Mouse (Mus musculus) liver (tissue): ENCODE results near the gene Tex2.
"Not testable (repeated sequence)": the region's sequence is repeated elsewhere in the genome, so short reads cannot be mapped to it uniquely, and the experiment has no call there.

Experiments
- DNase-seq: peaks from one replicate; pipeline ENCODE4 v3.0.0-alpha.2; 2020; ENCODE audit warnings: mixed read lengths

Gene Tex2

DNA sequence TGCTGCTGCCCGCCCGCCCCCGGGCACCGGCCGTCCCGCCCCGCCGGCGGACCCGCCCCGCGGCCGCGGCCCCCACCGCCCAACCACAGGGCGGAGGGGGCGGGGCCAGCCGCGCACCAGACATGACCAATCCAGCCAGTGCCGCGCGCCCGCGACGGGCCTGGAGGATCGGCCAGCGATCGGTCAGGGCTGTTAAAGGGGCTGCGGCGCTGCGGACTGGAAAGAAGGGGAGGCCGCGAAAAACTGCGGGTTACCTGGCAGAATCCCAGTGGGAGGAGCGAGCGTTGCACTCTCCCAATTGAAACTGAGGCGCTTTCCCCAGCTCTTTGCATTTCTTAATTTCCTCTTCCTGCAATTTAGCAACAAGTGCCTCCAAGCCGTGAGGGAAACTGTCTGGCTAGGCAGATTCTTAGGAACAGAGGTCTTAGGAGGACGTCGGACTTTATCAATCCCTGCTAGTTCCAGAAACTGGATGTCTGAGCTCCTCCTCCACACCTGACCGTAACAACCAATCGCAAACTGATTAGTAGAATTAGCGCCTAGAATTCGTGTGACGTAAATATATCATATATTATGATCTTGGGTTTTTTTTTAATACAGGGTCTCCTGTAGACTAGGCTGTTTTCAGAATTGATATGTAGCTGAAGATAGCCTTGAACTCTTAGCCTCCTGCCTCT lies at the start of gene Tex2:
Gene Tex2, minus strand, starts transcription at position 463 of the 677 bp plus-strand sequence.
- peak; percentile 99 for DNase-seq

DNA sequence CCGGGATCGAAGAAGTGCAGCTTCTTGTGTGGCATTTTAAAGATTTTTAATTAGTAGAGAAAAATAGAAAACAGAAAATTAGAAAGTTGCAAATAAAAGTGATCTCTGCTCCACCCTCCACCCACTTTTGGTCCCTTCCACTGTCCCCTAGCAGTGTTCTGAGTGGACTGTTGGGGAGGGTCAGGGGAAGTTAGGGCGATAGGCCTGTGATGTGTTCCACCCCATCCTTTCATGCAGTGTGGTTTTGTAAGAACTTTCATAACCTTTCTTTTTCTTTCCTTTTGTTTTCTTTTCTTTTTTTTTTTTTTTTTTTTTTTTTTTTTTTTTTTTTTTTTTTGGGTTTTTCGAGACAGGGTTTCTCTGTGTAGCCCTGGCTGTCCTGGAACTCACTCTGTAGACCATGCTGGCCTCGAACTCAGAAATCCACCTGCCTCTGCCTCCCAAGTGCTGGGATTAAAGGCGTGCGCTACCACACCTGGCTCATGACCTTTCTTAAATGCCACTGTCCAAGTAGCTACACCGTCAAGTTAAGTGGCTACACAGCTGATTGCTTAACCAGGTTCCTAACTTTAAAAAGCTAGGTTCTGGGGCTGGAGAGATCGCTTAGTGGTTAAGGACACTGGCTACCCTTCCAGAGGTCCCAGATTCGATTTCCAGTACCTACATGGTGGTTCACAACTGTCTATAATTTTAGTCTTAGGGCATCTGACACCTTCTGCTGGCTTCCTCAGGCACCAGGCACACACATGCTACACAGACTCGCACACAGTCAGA lies 49.6 kb upstream of the Tex2 start:
- DNase-seq = no peak

DNA sequence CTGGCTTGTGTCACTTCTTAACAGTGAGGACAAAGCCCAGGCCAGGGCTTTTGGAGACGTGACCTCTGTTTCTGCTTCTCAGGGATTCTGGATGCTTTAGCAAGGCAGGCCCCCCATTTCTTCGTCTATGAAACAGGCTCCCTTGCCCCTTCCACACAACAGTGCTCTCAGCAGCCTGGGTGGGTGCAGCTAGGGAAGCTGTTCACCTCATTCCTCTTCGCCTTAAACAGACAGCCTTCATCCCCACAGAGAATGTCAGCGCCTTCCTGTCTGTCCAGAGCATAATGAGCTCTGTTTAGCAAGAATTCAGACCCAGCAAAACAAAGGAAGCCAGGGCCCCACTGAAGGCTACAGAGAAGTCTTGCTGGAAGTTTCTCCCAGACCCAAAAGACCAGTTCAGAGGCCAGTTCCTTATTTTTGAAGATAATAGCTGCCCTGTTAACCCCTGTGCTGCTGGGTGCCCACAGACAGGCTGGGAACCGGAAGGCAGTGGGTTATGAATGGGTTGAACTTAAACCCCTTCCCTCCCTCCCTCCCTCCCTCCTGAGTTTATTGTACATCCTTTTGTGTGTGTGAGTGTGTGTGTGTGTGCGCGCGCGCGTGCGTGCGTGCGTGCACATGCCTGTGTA lies 47.3 kb upstream of the Tex2 start:
- peak; percentile 40 for DNase-seq

DNA sequence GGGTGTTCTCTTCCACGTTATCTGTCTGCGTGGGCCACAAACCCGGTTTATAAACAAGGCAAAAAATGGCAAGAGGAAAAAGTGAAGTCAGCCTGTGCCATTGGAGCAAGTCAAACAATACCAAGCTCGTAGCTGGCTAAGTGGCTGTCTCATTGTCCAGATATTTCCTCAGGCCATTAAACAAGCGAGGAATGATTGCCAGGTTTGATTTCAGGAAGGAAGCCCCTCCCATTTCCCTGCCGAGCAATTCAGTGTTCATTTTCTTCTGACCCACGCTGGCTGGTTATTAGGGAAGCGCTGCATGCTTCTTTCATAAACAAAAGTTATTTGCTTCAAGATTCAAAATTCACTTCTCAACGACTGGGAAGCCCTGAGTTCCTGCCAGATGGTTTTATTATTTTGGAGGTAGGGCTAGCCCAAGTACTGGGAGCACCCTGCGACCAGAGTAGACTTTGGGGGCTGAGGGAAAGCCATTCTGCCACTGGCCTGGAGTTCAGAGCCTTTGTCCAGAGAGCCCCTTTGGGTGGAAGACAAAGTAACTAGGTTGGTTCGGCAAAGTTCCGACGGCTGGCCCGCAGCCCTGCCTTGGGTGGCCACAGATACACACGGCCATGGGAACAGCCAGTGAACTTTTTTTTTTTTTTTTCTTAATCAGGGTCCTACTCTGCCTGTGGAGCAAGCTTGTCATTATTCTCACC lies 46.5 kb upstream of the Tex2 start:
- DNase-seq = no peak

DNA sequence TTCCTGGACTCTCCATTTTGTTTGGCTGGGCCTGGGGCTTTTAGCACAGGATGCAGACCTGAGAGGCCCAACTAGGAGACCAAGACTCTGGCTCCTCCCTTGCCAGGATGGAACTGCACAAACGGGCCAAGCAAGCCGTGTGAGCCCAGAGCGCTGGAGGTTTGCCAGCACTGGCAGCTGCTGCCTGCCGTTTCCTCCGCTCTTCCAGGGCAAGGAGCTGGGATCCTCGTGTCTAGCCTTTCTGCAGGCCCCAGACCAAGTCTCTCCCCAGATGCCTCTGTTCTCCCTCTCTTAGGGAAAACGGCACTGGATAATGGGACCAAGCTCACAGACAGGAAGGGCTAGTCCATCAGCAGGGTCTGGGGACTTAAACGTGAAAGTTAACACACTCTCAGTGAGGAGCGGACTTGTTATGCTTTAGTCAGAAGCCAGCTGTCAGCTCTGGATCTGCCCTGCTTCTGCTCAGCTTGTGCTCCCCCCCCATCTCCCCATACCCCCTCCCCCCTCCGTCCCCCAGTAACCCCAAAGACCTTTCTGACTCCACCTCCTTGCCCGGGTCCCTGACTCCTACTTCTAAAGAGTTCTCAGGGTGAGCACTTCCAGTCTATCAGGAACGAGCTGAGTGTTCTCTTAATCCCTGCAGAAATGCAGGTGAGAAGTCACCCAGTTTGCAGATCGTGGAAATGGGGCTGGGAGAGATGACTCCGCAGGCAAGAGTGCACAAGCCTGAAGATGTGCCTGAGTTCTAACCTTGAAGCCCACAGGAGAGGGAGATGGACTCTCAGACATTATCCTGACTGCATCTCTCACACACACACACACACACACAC lies 45.0 kb upstream of the Tex2 start:
- peak; percentile 52 for DNase-seq

DNA sequence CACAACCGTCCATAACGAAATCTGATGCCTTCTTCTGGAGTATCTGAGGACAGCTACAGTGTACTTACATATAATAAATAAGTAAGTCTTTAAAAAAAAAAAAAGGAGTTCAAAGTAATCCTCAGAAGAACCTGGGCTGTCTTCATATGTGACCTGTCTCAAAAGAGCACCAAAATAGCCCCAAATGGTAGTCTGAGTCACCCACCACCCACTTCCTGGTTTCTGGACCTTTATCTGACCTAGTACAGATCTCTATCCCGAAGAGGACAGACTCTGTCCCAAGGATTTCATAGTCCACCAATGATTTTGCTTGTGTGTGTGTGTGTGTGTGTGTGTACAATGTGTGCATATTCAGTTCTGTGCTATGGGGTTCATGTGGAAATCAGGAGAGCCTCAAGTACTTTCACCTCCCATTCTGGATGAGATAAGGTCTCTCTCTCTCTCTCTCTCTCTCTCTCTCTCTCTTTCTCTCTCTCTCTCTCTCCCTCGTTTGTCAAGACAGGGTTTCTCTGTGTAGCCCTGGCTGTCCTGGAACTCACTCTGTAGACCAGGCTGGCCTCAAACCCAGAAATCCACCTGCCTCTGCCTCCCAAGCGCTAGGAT lies 43.8 kb upstream of the Tex2 start:
- DNase-seq = not testable (repeated sequence)

DNA sequence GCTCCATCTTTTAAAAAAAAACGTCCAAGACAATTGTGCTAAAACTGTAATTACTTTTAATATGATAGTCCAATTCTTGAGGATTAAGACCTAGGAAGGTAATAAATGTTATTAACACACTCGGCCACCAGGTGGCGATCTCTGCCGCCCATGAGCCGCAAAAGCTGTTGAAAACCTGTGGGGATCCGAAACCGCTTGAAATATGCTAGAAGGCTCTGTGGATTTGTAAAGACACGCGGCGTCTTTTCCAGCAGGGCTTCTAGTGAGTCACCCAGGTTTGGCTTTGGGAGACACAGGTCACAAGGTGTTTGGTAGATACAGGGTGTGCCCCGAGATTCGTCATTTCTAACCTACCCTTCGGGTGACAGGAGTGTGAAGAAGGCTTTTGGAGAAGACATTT lies 35.1 kb upstream of the Tex2 start:
- DNase-seq = peak; percentile 72

DNA sequence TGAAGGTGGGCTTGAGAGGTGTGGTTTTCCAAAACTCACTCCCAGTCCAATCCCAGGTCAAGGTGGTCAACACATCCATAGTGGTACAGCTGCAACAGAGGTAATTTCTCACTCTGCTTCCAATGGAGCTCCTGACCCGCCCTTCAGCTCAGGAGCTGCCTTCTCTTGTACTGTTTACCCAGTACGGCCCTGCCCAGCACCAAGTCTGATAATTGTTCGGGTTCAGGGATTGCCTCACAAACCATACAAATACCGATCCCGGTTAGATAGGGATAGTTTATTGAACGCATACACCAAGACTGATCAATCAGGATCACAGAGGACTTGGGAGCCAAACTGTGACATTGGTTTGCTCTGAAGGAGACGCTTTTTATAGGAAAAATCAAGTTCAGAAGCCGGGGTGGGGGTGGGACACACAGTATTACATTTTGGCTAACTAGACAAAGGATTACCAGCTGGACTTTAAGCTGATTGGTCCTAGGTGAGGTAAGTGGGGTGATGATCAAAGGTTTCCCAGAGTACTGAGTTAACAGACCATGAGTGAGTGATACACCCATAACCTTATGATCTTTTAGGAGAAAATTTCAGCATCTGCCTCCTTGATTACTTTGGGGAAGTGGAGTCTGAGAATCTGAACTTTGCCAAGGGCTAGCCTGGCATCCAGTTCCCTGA lies 29.9 kb upstream of the Tex2 start:
- no peak for DNase-seq

DNA sequence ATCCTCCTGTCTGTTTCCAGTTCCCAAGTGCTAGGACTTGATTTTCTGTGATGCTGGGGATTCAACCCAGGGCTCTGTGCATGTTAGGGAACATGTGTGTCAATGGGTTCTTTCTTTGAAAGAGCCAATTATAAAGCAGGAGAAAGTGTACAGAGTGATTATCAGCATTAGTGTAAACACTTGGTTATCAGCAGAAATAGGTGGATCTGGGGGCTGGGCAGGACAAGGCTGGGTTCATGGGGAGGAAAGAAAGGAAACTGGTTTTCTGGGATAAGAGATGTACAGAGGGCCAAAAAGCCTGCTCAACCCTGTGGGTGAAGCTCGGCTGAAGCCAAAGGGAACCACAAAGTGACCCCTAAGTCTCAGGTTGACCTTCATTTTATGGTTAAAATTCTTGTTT lies 28.4 kb upstream of the Tex2 start:
- no peak for DNase-seq

DNA sequence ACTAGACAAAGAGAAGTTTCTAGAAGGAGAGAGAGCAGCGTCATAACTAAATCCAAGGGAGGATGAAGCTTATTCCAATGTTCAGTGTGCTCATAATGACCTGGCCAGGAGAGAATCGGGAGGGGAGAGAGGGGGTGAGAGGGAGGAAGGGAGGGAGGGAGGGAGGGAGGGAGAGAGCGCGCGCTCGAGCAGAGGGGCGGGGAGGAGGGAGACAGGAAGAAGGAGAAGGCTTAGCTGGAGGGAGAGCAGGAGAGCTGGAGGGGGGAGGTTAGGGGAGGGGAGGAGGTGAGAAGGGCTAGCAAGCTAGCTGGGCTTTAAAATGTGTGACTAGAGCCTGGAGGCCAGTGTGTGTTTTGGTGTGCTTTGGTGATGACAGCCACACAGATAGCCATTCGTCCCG lies 26.8 kb upstream of the Tex2 start:
- peak; percentile 34 for DNase-seq

DNA sequence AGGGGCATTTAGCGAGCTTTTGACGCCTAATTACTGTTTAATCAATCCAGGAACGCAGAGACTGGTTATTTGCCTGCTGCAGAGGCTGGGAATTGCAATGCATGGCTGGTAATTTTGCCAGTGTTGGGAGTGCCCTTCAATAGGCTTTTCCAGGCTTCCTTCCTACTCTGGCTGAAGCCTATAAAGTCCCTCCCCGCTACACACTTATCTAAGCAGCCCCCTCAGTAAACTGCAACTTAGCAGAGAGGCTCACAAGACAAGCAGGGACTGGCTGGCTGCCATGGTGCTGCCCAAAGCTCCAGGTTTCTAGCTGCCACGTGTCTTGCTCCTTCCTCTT lies 26.1 kb upstream of the Tex2 start:
- no peak for DNase-seq

DNA sequence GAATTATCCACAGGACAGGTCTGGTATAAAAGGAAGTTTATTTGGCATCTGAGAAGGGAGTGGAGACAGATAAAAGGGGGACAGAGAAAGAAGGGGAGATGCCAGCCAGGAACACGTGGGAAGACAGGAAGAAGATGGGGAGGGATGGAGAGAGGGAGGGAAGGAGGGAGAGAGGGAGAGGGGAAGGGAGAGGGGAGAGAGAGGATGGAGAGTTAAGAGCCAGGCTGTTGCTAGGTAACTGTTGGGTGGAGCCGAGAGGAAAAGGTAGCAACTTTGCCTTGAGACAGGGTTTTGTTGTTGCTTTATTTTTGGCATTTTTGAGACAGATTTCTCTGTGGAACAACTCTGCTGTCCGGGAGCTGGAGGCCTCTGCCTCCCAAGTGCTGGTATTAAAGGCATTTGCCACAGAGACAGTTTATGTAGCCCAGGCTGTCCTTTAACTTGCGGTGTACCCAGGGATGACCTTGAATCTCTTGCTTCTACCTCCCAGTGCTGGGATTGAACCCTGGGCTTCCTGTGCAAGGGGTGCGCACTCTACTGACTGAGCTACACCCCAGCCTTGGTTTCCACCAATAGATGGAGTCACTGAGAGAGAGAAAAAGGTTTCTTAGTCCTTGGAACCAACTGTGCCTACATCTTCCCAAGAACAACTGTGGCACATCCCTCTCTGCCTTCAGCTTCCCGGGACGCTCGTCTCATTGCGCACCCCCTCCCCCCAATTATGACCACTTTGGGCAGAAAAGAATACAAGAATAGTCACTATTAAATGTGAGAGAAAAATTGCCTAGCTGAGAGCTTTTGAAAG lies 25.5 kb upstream of the Tex2 start:
- DNase-seq = no peak

DNA sequence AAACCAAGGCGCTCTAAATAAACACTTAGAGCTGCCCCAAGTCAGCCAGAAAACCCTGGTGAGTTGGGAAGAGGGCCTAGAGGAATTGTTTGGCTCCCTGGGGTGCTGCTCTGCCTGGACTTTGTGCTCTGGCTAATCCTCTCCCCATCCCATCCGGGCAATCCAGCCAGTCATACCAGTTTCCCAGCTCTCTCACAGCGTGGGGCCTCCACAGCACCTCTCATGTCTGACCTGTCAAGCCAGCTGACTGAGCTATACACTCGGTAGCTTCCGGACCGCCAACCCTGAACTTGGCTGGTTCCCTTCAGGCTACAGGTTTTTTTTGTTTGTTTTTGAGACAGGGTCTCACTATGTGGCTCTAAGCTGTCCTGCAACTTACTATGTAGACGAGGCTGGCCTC lies 24.5 kb upstream of the Tex2 start:
- DNase-seq = no peak

DNA sequence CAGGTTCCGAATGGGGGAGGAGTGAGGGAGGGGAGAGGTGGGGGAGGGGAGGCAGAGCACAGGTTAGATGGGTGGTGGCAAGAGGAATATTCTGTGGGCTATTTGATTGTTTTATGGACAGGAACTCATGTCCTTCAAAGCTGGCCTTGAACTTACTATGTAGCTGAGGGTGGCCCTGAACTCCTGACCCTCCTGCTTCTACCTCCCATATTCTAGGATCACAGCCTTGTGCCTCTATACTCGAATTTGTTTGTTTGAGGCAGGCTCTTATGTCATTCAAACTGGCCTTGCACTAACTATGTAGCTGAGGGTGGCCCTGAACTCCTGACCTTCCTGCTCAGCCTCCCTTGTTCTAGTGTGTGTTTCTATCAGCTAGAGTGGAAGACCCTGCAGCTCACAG lies 22.7 kb upstream of the Tex2 start:
- DNase-seq = no peak

DNA sequence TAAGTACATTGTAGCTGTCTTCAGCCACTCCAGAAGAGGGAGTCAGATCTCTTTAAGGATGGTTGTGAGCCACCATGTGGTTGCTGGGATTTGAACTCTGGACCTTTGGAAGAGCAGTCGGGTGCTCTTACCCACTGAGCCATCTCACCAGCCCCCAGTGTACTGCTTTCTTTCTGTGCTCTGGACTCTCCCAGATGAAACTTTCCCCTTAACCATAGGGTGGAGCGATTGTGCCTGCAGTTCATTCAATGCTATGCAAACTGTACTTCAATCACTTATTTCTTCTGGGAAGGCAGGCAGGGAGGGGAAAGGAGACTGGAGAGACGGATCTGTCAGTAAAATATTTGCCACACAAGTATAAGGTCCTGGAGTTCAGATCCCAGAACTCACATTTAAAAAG lies 21.0 kb upstream of the Tex2 start:
- not testable (repeated sequence) for DNase-seq

DNA sequence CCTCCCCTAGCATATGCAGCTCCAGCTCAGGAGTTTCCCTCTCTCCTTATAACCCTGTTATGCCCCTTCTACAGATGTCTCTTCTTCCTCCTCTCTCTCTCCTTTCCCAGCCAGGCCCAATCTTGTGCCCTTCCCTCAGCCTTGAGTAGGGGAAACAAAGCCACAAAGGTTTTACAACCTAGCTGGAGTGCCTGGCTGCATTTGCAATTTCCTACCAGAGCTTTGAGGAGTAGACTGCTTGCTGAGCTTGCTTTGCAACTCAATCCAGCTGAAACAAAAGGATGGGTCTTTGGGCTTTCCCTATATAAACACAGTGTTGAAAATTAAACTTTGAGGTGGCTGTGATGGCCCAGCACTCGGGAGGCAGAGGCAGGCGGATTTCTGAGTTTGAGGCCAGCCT lies 20.2 kb upstream of the Tex2 start:
- no peak for DNase-seq

DNA sequence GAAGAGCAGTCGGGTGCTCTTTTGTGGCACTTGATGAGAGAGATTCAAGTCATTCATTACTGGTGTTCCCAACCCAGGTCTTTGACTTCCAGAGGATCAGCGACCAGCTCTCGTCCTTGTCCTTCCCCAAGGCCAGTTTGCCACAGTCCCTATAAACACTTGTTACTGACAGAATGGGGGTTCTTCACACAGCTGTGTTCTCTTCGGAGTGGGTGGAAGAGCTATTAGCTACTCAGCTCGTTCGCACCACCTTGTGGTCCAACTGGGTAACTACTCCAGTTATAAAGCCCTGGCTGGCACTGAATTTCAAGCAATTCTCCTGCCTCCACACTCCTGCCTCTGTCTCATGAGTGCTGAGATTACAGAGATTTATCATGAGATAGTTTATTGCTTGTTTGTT lies 14.5 kb upstream of the Tex2 start:
- DNase-seq = peak; percentile 69

DNA sequence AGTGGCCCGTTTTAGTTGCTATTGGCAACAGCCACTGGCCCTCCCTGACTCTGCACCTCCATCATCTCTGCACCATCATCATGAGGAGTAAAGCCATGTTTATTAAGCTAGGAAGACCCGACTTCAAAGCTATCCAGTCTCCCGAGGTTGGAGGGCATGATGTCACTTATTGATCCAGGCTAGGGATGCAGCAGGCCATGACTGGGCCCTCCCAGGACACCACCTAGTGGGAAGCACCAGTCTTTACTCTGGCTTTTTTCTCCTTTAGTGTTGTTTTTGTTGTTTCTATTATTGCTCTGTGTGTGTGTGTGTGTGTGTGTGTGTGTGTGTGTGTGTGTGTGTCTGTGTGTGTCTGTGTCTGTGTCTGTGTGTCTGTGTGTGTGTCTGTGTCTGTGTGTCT lies 12.4 kb upstream of the Tex2 start:
- no peak for DNase-seq

DNA sequence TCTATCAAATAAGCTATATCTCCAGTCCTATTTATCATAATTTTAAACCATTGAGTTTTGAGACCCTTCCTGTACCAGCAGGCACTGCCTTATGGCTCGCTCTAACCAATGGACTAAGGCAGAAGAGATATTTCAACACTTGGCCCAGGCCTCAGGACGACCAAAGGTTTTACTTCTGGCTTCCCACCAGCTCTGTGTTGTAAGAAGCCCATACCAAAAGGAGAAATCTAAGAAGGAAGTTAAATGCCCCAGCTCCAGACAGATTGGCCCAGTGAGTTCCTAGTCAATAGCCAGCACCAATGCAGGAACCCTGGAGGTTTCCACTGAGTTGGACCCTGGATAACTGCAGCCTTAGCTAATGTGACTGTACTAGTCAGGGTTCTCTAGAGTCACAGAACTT lies 10.4 kb upstream of the Tex2 start:
- no peak for DNase-seq

DNA sequence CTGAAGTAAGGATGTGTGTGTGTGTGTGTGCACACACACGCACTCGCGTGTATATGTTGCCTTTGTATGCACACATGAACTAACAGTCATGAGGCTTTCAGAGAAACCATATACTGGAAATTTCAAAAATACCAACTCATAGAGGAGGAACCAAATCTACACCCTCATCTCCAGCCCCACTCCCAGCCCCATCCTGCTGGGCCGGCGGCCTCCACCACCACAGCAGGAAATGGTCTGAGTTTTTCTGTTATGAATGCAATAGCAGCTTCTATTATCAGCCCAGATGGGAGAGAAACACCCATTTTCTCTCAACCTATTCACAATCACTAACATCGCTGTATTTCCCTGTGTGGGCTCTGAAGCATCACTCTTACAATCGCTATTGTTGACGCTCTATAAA lies 8.8 kb upstream of the Tex2 start:
- no peak for DNase-seq

DNA sequence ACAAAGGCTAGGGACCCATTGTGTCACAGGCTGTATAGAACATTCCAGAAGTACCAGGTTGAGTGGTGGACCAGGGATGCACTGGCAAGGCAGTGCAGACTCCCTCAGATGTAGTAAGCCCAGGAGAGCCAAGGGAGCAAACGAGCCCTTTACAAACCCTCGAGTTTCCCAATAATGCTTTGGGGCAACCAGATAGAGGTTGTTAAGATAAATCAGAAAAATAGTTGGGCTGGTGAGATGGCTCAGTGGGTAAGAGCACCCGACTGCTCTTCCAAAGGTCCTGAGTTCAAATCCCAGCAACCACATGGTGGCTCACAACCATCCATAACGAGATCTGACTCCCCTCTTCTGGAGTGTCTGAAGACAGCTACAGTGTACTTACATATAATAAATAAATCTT lies 5.5 kb upstream of the Tex2 start:
- not testable (repeated sequence) for DNase-seq
